In the genomic region with DNA sequence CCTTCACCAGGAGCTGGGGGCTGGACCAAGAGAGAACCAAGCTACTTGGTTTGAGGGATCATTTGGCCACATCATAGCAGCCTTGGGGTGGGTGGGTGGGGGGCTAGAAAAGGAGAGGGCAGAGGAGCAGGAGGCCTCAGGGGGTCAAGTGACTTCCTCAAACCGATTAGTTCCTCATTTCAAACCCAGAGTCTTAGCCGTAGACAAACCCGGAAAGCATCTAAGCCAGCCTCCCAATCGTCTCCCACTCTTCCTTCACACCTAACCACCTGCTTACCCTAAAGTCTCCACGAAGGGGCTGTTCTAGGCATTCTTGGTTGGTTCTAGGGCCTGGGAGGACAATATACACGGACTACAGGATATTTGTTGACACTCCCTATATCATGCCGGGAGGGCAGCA, we compare ENCODE assay signal across 9 mouse cellular contexts. TPM values are rescaled to one million over a fixed set of nuclear protein-coding genes. Genes with fewer than 3 reads are reported as not detected.
A peak's percentile ranks its signal among the peaks of the same experiment; 100 is the strongest.
DNase-seq lines count a peak whose midpoint lies in the region; ATAC-seq lines count a peak whose summit lies in the region.
"Had no signal": no experiment of that assay in that cellular context is flagged by ENCODE, and none has a peak within 500 bp of the region (broad histone marks: within the 10 kb centered on the region; RNA-seq: fewer than 3 reads in every experiment).

No protein-coding gene starts in this region.

- H3K36me3 ChIP-seq in liver, embryonic 13.5 days, result no peaks in the 10 kb centered on the region
- no peaks in the 10 kb centered on the region for H3K36me3 ChIP-seq in forebrain, embryonic 14.5 days (ENCODE audit: control insufficient read depth, insufficient read depth, low read length)
- no peaks in the 10 kb centered on the region for H3K36me3 ChIP-seq in limb, embryonic 13.5 days
- H3K36me3 ChIP-seq: lung, embryonic 15.5 days had no signal

- H3K9ac ChIP-seq in liver, embryonic 13.5 days, result no peak overlapping the region
- no peak overlapping the region for H3K9ac ChIP-seq in forebrain, embryonic 14.5 days (ENCODE audit: low read length)
- H3K9ac ChIP-seq in limb, embryonic 13.5 days, result no peak overlapping the region

- 26% methylated on average over 7 of the region's 7 CpGs for WGBS in liver, embryonic 13.5 days (ENCODE audit: insufficient replicate concordance)
- 80% methylated on average over 7 of the region's 7 CpGs for WGBS in forebrain, embryonic 14.5 days
- WGBS in limb, embryonic 13.5 days, result 61% methylated on average over 7 of the region's 7 CpGs

- H3K27ac ChIP-seq in liver, embryonic 13.5 days, result no peak overlapping the region
- H3K27ac ChIP-seq in forebrain, embryonic 14.5 days (ENCODE audit: low read depth, low read length), result no peak overlapping the region
- no peak overlapping the region for H3K27ac ChIP-seq in limb, embryonic 13.5 days

- H3K4me2 ChIP-seq in liver, embryonic 13.5 days, result 0 out of 2 replicates have a peak overlapping the region, but pooled peaks have one; percentile 74
- no peak overlapping the region for H3K4me2 ChIP-seq in forebrain, embryonic 14.5 days (ENCODE audit: low read length)
- peak overlapping the region; percentile 96; the same call in 1 of the 2 replicates for H3K4me2 ChIP-seq in limb, embryonic 13.5 days (replicated peaks)

- H3K4me1 ChIP-seq in liver, embryonic 13.5 days (replicated peaks), result no peaks in the 10 kb centered on the region
- no peaks in the 10 kb centered on the region for H3K4me1 ChIP-seq in forebrain, embryonic 14.5 days (ENCODE audit: control insufficient read depth, insufficient read depth, low read length)
- H3K4me1 ChIP-seq in limb, embryonic 13.5 days, result peaks cover 18% of the 10 kb centered on the region

- H3K9me3 ChIP-seq in liver, embryonic 13.5 days (replicated peaks), result no peaks in the 10 kb centered on the region
- H3K9me3 ChIP-seq in forebrain, embryonic 14.5 days (replicated peaks; ENCODE audit: control insufficient read depth, low read length), result no peaks in the 10 kb centered on the region
- no peaks in the 10 kb centered on the region for H3K9me3 ChIP-seq in limb, embryonic 13.5 days
- H3K9me3 ChIP-seq: lung, embryonic 15.5 days had no signal

- H3K4me3 ChIP-seq in liver, embryonic 13.5 days (replicated peaks), result no peak overlapping the region
- no peak overlapping the region for H3K4me3 ChIP-seq in forebrain, embryonic 14.5 days (ENCODE audit: low read depth, low read length)
- no peak overlapping the region for H3K4me3 ChIP-seq in limb, embryonic 13.5 days

- no peak for ATAC-seq in liver, embryonic 13.5 days (ENCODE audit: low read depth)
- ATAC-seq in forebrain, embryonic 14.5 days, result 0 out of 2 replicates have a peak, but pooled peaks have one; percentile 1
- ATAC-seq in limb, embryonic 13.5 days (ENCODE audit: low FRiP score, low read depth), result no peak

- intact Hi-C loops in heart, postnatal 36 days (cut with DNase I), result loop anchor here (2.0 kb wide), 1 partner anchor 618 kb away; no protein-coding TSS in a partner anchor

- H3K27me3 ChIP-seq in liver, embryonic 13.5 days, result peaks cover 75% of the 10 kb centered on the region
- H3K27me3 ChIP-seq in forebrain, embryonic 14.5 days (replicated peaks; ENCODE audit: control insufficient read depth, insufficient read depth, low read length), result 0 out of 2 replicates have a peak, but pooled peaks cover 2% of the 10 kb centered on the region
- H3K27me3 ChIP-seq in limb, embryonic 13.5 days, result peaks cover 37% of the 10 kb centered on the region

- DNase-seq in liver, embryonic 13.5 days, result no peak
- DNase-seq in liver (no peak), MEL-GATA-1-ER (ENCODE audit: extremely low read depth, low read depth) (peak; percentile 53)
- no peak for DNase-seq in forebrain, embryonic 14.5 days (ENCODE audit: low spot score)
- no peak for DNase-seq in heart, adult 18-20 months
- no peak for DNase-seq in urinary bladder, postnatal 4 days (ENCODE audit: low spot score in 2 of 2)
- no peak for DNase-seq in heart, postnatal 36 days

RNA-seq across cellular contexts. Expression of a gene that starts 0.9 kb away (rescaled TPM):
- 1.1 and 1.5 TPM in 2 replicates for polyA plus RNA-seq in liver, embryonic 13.5 days (2015; fragmentation: Nextera tagmentation; extraction: Ambion mirVana)
- polyA plus RNA-seq in forebrain, embryonic 14.5 days (2014; fragmentation: Nextera tagmentation; extraction: Ambion mirVana), result 1.4 and 1.9 TPM in 2 replicates
- 2.6 and 2.7 TPM in 2 replicates for polyA plus RNA-seq in limb, embryonic 13.5 days (2015; fragmentation: Nextera tagmentation; extraction: Ambion mirVana)
- total RNA-seq in heart, adult 18-20 months (2021), result under 1 TPM in 1 of 2 experiments, not detected in 1; 0.05 TPM
- total RNA-seq in heart, postnatal 36 days (2021), result under 1 TPM in 1 of 2 experiments, not detected in 1; 0.11 TPM
